9 mouse cellular contexts compared by ENCODE assay signal in the genomic region with DNA sequence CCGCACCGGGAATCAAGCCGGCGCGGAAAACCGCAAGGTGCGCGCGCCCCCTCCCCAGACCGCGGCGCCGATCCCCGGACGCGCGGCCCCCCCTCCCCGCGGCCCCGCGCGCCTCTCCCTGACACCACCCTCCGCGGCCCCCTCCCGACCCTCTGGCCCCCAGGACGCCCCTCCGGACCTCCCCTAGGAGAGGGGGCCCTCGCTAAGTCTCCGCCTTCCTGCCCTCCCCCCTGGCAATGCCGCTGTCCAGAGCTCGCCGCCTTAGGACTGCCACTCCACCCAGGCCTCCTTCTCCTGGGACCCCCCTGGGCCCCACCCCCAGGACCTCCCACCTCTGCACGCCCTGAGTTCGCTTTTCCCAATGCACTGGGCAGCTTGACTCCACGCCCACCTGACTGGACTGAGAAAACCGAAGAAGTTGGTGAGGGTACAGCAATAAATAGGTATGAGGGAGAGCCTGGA. TPM values are rescaled to one million over a fixed set of nuclear protein-coding genes. Genes with fewer than 3 reads are reported as not detected.
DNase-seq lines count a peak whose midpoint lies in the region; ATAC-seq and TF ChIP-seq lines count a peak whose summit lies in the region.
"Had no signal": no experiment of that assay in that cellular context is flagged by ENCODE, and none has a peak within 500 bp of the region (broad histone marks: within the 10 kb centered on the region; RNA-seq: fewer than 3 reads in every experiment).

Gm42517 (minus strand) TSS at position 52 of the 462 bp plus-strand sequence.

- intact Hi-C loops in left cerebral cortex, postnatal 36 days (cut with DNase I): loop anchor here (5.0 to 10.0 kb wide), 4 partner anchors 64 to 1737 kb away; partner anchors contain the start of genes Atp5k, Gtpbp6, Mtf2 and Pcgf3

- no peaks in the 10 kb centered on the region for H3K36me3 ChIP-seq in thymus, adult 2 months (ENCODE audit: control insufficient read depth, insufficient read depth, low read length)
- H3K36me3 ChIP-seq in heart, embryonic 12.5 days: no peaks in the 10 kb centered on the region
- H3K36me3 ChIP-seq in neural tube, embryonic 12.5 days: no peaks in the 10 kb centered on the region
- H3K36me3 ChIP-seq: G1E had no signal

- H3K9ac ChIP-seq in heart, embryonic 12.5 days: peak within 1 kb of the TSS; percentile 66
- peak within 1 kb of the TSS; percentile 56 for H3K9ac ChIP-seq in neural tube, embryonic 12.5 days

- no peak for TF ChIP-seq POLR2A in thymus, adult 2 months (IDR thresholded peaks at IDR 0.05; ENCODE audit: control insufficient read depth, extremely low read depth, insufficient read depth, low read length, poor library complexity)

- H3K9me3 ChIP-seq in heart, embryonic 12.5 days (replicated peaks): no peaks in the 10 kb centered on the region
- H3K9me3 ChIP-seq in neural tube, embryonic 12.5 days: no peaks in the 10 kb centered on the region

- peak; percentile 35 to 46 for DNase-seq in frontal cortex, postnatal 10 days (ENCODE audit: low spot score in 2 of 2)
- DNase-seq in thymus, adult 2 months: no peak
- no peak for DNase-seq in thymus, adult 18-20 months
- peak; percentile 49 to 61 for DNase-seq in left cerebral cortex, postnatal 36 days (ENCODE audit: low spot score in 2 of 2)
- no peak for DNase-seq in ovary, adult 18-20 months (ENCODE audit: low spot score)

- H3K27ac ChIP-seq in thymus, adult 2 months (ENCODE audit: control insufficient read depth, insufficient read depth, low read length): no peak within 1 kb of the TSS
- H3K27ac ChIP-seq in heart, embryonic 12.5 days (ENCODE audit: poor library complexity, severe bottlenecking): no peak within 1 kb of the TSS
- no peak within 1 kb of the TSS for H3K27ac ChIP-seq in neural tube, embryonic 12.5 days

- TF ChIP-seq CTCF in thymus, adult 2 months (IDR thresholded peaks at IDR 0.05; ENCODE audit: borderline replicate concordance, control insufficient read depth, extremely low read depth, insufficient read depth, low read length, poor library complexity): no peak

- ATAC-seq in frontal cortex, adult (ENCODE audit: low TSS enrichment): no peak
- no peak for ATAC-seq in heart, embryonic 12.5 days (ENCODE audit: insufficient number of reproducible peaks, low FRiP score)
- ATAC-seq in neural tube, embryonic 12.5 days (ENCODE audit: low FRiP score, low read depth): 0 out of 2 replicates have a peak, but pooled peaks have one; percentile 2

- peak within 1 kb of the TSS; percentile 30 for H3K4me3 ChIP-seq in thymus, adult 2 months (ENCODE audit: control insufficient read depth, insufficient read depth, low read length)
- peak within 1 kb of the TSS; percentile 64 for H3K4me3 ChIP-seq in heart, embryonic 12.5 days
- peak within 1 kb of the TSS; percentile 55 for H3K4me3 ChIP-seq in neural tube, embryonic 12.5 days

- 0 out of 2 replicates have a peak, but pooled peaks cover 6% of the 10 kb centered on the region for H3K4me1 ChIP-seq in thymus, adult 2 months (replicated peaks; ENCODE audit: control insufficient read depth, insufficient read depth, low read length)
- peaks cover 24% of the 10 kb centered on the region for H3K4me1 ChIP-seq in heart, embryonic 12.5 days (replicated peaks)
- peaks cover 27% of the 10 kb centered on the region for H3K4me1 ChIP-seq in neural tube, embryonic 12.5 days

- peak within 1 kb of the TSS; percentile 99 for H3K4me2 ChIP-seq in heart, embryonic 12.5 days
- peak within 1 kb of the TSS; percentile 96 for H3K4me2 ChIP-seq in neural tube, embryonic 12.5 days (replicated peaks)

- WGBS in thymus, adult 2 months: 4% methylated on average over 33 of the region's 36 CpGs
- WGBS in heart, embryonic 12.5 days: under 1% methylated on average over 22 of the region's 36 CpGs
- under 1% methylated on average over 26 of the region's 36 CpGs for WGBS in neural tube, embryonic 12.5 days

- peaks cover 25% of the 10 kb centered on the region for H3K27me3 ChIP-seq in thymus, adult 2 months (ENCODE audit: control insufficient read depth, insufficient read depth, low read length)
- H3K27me3 ChIP-seq in heart, embryonic 12.5 days (replicated peaks): peaks cover 96% of the 10 kb centered on the region
- peaks cover 93% of the 10 kb centered on the region for H3K27me3 ChIP-seq in neural tube, embryonic 12.5 days (replicated peaks)

RNA-seq across cellular contexts. Expression of gene Gm42517, which starts in this region (rescaled TPM):
- 0.61 and 1.1 TPM in 2 replicates for polyA plus RNA-seq in thymus, adult 2 months (2012; rRNA removed)
- not detected in 2 replicates for polyA plus RNA-seq in heart, embryonic 12.5 days (2016; fragmentation: Nextera tagmentation; extraction: Ambion mirVana)
- 10 to 100 TPM; 62.2 to 69.6 TPM for total RNA-seq in left cerebral cortex, postnatal 36 days (2021)
- polyA plus RNA-seq in neural tube, embryonic 12.5 days (2016; fragmentation: Nextera tagmentation; extraction: Ambion mirVana): 0.45 and 0.51 TPM in 2 replicates
- total RNA-seq: G1E had no signal
- polyA plus RNA-seq: G1E had no signal

Comparison
In these comparisons a context has a peak if more than half of its experiments do, and no peak if none do; other contexts are left out.
1. Peak in ATAC-seq, H3K4me3 ChIP-seq, H3K9ac ChIP-seq and H3K4me2 ChIP-seq in neural tube, embryonic 12.5 days; RNA of the gene not detected or under 1 TPM.
2. DNase-seq: peak in frontal cortex, postnatal 10 days (2 of 2) and left cerebral cortex, postnatal 36 days (2 of 2); none in thymus, adult 2 months (single experiment), thymus, adult 18-20 months (0 of 2) and ovary, adult 18-20 months (single experiment).
3. Peak in every context shown above with its lines, with median percentiles within 50 percentile points of each other: H3K4me3 ChIP-seq.